Mouse (Mus musculus) right cerebral cortex, postnatal 10 days (tissue): Measurements from ENCODE around the gene Mbd4.
"Not testable (repeated sequence)": the region's sequence is repeated elsewhere in the genome, so short reads cannot be mapped to it uniquely, and the experiment has no call there.

ENCODE experiments used
- DNase-seq, 2 experiments: peaks; one replicate each; pipeline ENCODE4 v3.0.0; 2021; ENCODE audit warnings: low spot score in 2 of 2

Gene Mbd4

DNA sequence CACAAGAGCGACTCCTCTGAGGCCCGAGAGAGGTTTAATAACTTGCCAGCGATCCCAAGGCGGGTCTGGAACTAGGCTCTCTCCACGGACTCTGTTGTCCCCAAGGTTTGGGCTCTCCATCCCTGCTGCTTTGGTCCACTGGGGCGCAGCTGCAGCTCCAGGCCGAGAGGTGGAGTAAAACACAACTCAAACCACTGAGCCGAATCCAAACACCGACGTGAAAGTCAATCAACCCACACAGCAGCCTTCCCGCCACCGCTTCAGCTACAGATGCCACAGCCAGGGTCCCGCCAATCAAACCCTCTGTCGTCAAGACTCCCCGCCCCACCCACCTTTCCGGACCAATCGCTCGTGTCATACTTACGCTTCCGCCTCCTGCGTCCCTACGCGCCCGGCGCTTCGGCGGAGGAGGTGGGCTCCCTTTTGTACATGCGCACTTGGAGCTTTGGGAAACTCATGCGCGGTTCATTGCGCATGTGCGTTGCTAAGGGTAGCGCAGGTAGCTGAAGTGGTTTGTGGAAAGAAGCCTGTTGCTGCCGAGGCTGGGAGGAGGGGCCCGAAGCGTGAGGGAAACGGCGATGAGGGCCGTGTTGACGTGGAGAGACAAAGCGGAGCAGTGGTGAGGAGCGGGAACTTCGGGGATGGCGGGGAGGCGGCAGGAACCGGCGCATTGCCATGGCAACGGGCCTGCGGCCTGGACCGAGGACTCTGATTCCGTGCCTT lies at the start of gene Mbd4, which contains the start of gene Ift122:
Gene Mbd4 (minus strand): TSS at position 281 of the 723 bp plus-strand sequence.
Gene Ift122 (plus strand): TSS at position 380 of the 723 bp plus-strand sequence.
- DNase-seq, result peak; percentile 99

DNA sequence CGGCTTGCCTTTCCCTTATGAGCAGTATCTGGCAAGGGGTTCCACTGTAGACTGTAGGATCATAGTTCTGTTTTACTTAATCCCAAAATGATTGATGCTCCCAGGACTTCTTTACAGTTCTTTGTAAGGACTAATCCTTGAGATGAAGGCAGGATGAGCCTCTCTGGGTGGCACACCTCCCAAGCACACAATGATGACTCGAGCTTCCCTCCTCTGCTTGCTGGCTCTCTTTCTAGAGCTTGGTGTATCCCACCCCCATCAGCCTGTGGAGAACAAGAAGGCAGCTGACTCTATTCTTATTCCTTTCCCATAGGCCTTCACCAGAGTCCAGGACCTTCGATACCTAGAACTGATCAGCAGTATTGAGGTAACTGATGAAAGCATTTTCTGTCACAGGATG lies 49.4 kb upstream of the Mbd4 start:
- no peak for DNase-seq

DNA sequence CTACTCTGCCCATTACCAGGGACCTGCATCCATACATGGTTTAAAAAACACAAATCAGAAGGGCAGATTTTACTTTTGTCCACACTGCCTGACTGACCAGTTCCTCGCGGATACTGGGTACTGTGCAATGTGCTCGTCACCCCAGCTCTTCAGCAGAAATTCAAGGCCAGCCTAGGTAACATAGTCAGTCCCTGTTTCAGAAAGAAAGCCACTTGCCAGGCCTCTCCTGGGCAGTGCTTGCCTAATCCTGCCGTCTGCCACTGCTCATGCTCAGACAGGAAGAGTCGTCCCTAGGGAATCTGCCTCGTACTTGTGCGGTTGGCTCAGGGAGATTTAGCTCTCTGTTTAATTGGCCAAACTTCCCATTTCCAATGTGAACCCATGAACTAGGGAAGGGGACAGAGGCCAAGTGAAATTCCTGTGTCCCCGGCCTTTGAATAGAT lies 48.3 kb upstream of the Mbd4 start:
- DNase-seq, result no peak

DNA sequence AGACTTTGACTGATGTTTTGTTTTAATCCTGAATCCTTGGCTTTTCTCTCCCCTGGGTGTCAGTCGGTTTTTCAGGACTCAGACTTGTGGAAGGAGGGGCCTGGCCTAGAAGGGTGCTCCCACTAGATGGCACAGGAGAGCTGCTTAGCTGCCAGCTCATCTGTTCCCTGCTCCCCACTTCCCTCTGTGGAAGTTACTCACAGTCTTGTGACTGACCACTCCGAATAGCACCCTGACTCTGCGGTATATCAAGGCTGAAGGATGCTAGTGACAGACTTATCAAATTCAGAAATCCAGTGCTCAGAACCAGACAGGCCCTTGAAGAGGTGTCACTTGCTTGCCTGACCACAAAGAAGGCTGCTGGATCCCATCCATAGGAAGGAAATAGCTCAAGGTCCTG lies 47.9 kb upstream of the Mbd4 start:
- DNase-seq, result peak; percentile 88

DNA sequence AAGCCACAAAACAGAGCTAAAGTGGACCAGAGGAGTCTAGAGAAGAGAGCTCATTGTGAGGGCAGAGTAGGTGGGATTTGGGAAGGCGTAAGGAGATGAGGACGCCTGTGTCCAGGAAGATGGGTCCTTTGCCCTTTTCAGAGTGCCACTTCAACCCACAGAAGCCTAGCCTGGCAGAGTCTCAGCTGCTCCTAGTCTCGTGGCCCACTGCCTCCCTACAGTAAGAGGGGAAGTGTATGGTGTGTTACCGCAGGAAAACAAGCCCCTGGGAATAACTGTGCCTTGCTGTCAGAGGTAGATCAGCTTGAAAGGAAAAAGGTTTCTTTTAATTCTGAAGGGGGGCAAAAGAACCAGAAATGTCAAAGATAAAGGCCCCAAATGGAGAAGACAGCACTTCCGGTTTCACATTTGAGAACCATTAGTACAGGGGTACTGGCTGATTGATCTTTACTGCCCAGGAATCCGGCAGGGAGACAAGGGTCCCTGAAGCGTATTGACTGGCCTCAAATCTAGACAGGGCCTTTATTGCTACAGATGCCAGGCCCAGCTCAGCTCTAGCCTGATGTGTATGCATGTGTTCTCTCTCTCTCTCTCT lies 44.9 kb upstream of the Mbd4 start:
- DNase-seq, result no peak

DNA sequence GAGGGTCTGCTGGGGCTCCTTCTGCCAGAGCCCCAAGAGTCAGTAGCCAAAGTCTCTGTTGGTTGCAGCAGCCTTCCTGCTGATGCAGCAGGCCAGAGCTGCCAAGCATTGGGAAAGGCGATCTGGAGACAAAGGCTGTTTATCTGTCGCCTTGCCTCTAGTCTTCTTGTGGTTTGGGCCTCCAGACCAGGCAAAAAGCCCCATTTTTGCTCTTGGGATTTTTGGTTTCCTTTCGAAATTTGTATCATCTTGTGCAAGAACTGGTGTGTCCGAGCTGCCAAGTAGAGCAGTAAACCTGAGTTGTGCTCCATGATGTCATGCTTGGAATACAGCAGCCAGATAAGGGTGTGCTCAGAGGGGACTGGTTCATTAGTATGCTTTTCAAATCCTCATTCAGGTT lies 43.9 kb upstream of the Mbd4 start:
- DNase-seq, result no peak

DNA sequence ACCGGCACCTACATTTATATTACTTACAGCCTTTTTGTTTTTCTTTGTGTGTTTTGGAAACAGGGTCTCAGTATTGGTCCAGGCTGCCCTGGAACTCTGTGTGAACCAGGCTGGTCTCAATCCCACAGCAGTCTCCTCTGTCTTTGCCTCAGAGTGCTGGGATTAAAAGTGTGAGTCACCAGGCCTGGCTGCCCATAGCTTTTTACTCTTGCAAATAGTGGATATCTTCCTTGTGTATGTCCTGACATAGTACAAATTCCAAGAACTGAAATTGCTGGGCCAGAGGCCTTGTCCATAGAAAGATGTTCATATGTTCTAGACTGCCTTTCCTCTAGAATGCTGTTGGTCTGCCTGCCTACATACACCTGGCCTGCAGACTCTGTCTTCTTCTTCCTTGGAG lies 43.2 kb upstream of the Mbd4 start:
- DNase-seq, result no peak

DNA sequence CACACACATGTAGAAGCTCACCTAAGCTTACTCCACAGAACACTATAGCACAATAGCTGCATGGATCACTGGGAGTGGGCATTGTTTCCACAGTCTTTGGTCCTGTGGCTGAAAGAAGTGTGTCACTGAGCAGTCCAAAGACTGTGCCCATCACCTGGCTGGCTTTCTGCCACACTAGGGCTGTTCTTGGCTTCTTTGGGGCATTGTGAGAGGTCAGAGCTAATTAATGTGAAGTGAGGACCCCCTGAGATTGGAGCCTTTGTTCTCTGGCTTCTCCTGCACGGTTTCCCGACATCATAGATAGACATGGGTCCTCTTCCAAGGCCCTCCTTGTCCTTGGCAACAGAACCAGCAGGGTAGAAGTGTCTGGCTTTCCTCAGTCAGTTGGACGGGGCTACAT lies 39.2 kb upstream of the Mbd4 start:
- DNase-seq, result no peak

DNA sequence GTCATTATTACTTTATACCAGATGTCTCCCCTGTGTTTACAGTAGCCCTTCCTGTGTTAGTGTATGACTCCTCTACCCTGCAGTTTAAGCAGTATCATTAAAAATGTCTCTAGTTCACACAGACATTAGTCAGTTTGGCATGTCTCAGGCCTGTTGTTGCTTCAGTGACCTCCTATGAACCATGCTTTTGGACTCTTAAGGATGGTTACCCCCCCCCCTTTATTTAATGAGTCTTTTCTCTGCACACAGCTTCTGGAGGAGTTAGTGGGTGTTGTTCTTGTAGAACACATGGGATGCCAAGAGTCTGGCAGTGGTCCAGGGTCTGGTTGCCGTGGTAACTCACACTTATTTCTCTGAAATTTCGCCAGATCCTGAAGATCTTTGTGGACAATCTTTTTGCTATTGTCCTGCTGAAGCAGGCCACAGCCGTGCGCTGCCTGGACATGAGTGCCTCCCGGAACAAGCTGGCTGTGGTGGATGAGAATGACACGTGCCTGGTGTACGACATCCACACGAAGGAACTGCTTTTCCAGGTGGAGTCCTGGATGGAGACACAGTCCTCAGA lies 38.4 kb upstream of the Mbd4 start:
- peak; percentile 93 to 94 for DNase-seq

DNA sequence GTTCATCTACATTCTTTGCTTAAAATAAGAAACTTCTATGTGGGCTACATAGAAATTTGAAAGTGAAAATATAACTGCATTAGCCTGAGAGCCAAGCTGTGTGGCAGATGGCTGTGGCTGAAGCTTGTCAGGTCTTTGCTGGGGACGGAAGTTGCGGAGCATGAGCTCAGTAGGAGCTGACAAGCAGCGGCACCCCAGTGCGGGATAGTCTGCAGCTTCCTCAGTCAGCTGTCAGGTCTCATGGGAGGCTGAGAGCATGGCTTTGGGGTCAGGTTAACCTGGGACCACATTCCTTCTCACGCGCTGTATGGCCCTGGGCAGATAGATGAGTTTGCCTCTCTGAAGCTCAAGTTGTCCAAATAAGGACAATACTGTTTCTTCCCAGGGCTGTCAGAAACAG lies 37.9 kb upstream of the Mbd4 start:
- peak; percentile 75 to 88 for DNase-seq

DNA sequence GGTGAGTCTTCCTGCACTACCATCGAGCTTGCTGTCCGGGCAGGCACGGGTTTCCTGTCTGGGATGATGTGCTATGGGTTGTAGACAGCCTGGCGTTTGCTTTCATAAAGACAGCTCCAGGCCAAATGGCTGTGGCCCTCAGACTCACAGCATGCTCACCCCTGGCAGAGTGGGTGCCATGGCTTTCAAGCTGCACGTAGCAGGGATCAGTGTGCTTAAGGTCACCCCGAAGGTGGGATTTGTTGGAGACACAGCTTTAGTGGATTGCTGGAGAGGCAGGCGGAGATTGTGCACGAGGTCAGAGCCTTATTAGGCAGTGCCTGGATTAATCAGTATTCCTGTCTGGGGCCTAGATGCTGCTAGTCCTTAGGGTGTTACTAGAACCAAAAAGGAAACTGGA lies 37.4 kb upstream of the Mbd4 start:
- peak in 1 of 2 experiments; percentile 42 for DNase-seq

DNA sequence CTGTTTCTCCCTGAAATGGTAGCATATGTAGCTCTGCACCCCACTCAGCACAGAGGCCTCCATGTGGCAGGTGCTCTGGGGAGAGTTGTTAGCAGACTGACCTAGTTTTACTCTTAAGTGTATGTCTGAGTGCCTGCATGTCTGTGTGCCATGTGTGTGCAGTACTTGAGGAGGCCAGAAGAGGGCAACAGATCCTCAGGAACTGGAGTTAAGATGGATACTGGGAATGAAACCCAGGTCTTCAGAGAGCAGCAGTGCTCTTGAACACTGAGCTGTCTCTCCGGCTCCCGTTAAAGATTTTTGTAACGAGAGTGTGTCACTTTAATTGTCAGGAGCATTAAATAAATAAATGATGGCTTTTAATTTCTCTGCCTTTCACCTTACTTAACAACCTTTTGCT lies 35.1 kb upstream of the Mbd4 start:
- peak in 1 of 2 experiments; percentile 50 for DNase-seq

DNA sequence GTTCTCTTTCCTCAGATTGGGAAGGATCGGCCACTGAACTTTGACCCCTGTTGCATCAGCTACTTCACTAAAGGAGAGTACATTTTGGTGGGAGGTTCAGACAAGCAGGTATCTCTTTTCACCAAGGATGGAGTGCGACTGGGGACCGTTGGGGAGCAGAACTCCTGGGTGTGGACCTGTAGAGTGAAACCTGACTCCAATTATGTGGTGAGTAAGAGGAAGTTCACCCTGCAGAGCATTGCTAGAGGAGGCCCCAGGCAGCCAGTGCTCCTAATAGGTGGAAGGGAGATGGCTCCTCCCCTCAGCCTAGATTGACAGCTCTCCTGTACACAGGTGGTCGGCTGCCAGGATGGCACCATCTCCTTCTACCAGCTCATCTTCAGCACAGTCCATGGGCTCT lies 33.7 kb upstream of the Mbd4 start:
- no peak for DNase-seq

DNA sequence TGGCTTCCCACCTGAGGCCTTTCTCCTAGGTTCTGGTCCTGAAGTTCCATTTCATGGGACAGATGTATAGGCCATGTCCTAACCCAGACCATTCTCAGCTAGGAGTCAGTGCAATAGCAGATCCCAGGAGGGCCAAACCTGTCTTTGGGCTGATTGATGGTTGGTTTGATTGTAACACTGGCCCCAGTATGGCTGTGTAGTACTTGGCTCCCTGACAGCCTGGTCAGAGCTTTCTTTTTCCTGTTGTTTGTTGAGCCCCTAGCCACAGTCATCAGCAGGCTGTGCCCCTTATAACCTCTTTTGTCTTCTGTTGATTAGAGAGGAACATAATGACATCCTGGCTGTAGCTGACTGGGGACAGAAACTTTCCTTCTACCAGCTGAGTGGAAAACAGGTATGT lies 30.8 kb upstream of the Mbd4 start:
- DNase-seq, result no peak

DNA sequence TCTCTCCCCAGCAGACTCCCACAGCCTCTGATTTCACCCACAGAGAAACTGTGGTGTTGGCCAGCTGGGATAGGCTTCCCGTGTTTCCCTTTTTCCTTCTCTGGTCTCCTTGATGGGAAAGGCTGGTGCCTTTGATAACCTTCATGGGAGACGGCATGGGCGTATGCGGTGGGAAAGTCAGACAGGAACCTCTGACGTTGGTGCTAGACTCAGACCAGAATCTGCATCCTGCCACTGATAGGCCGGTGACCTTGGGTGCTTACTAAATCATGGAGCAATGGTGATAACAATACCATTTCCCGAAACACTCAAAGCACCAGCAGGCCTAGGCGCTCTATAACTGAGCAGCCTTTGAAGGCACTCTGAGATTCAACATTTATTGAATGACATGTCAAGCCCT lies 27.6 kb upstream of the Mbd4 start:
- DNase-seq, result no peak

DNA sequence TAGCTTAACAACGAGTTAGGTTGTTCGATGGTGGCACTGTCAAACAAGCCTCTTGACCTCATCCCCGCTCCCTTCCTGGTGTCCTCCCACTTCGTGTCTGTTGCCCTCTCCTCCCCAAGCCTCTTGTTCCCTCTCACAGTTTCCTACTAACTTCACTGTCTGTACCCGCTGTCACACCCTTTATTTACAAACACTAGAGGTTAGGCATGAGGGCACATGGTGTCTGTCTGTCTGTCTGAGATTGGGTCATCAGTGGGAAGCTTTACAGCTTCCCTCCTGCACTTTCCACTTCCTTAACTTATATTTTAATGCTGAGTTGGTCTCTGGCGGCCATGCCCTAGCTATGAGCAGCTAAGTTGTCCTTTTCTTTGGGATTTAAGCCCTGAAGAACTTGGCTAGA lies 26.6 kb upstream of the Mbd4 start:
- DNase-seq, result no peak

DNA sequence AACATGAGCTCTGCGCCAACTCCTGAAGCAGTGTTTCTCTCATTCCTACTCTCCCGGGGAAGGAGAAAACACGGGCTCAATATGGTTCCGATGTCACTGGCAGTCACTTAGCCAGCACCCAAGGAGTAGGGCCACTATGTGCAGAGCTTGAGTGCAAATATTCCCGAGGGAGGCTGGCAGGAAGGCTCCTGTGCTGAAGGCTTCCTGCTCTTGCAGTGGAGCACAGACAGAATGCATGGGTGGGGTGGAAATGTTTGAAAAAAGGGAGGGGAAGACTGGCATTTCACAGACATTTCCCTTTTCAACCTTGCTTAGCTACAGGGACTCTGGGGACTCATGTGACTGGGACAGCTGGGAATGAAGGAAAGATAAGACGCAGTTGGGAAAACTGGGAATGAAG lies 25.5 kb upstream of the Mbd4 start:
- DNase-seq, result no peak

DNA sequence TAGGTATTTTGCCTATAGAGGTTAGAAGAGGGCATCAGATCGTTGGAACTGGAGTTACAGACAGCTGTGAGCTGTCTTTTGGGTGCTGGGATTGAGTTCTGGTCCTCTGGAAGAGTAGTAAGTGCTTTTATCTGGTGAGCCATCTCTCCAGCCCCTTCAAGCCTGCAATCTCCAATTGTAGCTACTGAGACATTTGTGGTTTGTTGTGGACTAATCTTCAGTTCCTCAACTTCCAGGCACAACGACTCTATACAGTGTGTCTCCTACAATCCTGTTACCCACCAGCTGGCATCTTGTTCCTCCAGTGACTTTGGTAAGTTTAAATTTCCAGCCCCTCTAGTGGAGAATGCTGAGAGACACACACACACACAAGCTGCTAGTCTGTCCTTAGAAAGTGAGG lies 24.1 kb upstream of the Mbd4 start:
- DNase-seq, result no peak

DNA sequence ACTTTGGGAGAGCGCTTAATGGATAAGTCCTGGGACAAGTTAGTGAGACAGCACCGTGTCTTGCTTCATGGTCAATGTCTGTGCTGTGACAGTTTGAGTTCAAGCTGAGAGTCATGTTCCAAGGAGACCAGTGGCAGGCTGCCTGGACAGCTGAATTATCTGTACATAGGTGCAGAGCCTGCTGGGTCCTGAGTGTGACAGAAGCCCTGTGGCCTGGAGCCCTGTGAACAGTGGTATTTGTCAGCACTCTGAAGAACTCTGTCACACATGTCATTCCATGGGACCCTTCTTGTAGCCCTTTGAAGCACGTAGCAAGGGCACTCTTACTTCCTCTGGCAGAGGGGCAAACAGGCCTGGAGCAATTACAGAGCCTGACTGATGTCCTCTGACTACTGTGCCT lies 18.1 kb upstream of the Mbd4 start:
- not testable (repeated sequence) for DNase-seq

DNA sequence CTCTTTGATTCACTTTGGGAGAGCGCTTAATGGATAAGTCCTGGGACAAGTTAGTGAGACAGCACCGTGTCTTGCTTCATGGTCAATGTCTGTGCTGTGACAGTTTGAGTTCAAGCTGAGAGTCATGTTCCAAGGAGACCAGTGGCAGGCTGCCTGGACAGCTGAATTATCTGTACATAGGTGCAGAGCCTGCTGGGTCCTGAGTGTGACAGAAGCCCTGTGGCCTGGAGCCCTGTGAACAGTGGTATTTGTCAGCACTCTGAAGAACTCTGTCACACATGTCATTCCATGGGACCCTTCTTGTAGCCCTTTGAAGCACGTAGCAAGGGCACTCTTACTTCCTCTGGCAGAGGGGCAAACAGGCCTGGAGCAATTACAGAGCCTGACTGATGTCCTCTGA lies 14.0 kb upstream of the Mbd4 start:
- not testable (repeated sequence) for DNase-seq

DNA sequence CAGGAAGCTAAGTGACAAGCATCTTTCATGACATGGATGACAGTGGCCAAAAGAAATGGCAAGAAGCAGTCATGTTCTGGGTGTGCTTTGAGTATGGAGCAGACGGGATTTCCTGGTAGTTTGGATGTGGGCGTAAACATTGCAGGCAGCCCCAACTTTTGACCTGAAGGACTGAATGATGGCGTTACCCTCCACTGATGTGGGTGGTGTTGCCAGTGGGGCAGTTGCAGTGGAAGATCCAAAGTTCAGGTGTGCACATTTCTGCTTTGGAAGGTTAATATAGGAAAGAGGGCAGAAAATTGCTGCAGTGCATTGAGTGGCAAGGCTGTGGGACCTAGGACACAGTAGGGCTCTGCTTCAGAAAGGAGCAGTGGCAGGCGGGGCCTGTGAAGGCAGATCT lies 12.1 kb upstream of the Mbd4 start:
- no peak for DNase-seq

DNA sequence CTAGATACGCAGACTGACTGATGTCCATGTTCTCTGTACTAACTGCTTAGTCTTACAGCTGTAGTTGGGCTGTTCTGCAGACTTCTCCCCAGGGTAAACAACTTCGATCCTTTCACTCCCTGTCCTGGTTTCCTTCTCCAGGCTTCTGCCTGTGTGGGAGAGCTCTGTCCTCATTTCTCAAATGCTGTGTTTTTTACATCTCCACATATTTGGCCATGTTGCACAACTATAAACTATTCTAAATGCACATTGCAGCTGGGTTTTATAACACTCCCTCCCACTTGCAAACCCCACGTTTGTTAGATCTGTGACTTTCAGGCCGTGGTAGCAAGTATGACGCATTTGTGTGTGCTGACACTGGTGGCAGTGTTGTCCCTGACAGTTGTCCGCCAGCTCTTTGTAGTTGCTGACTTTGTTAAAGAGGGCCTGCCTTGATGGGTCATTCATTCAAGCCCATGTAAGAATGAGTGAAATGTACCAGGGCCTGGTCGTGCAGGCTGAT lies 10.2 kb upstream of the Mbd4 start:
- peak in 1 of 2 experiments; percentile 66 for DNase-seq

DNA sequence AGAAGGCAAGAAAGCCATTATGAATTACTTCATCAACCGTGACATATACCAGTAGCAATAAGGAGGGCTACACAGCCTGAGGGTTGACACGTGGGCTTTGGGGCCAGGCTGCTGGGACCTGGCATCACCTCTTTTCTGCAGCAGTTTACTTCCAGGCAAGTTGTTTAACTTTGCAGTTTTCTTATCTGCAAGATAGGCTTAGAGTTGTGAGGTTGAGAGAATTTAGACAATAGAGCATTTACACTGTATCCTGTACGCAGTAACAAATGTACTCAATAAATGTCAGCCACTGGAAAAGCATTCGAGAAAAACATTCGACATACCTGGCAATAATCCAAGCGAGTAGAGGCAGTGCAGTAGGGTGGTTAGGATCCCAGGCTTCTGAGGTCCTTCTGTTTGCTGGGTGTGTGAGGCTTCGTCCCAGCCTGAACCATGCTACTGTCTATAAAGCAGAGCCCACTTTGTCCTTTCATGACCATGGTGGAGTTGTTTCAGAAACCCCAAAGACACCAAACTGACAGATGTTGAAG lies 6.9 kb upstream of the Mbd4 start:
- no peak for DNase-seq
